Mouse (Mus musculus) G1E (cell line): ENCODE data around the gene Sap25.

Experiments
- CTCF ChIP-seq: IDR thresholded peaks from 2 replicates; pipeline ENCODE4 v1.5.1; 2012; ENCODE audit warnings: low read depth, low read length, inconsistent platforms, mixed read lengths
- GATA1 ChIP-seq: IDR thresholded peaks from 2 replicates; pipeline ENCODE4 v1.6.1; 2012; ENCODE audit warnings: borderline replicate concordance, low read length, inconsistent platforms, mixed read lengths
- POLR2AphosphoS5 ChIP-seq: IDR thresholded peaks from 2 replicates; pipeline ENCODE4 v1.6.1; 2012; ENCODE audit warnings: low read depth, low read length, inconsistent platforms; ENCODE audit not compliant: insufficient replicate concordance
- TAL1 ChIP-seq: conservative IDR thresholded peaks from 2 replicates; pipeline ENCODE4 v1.6.1; 2012; ENCODE audit warnings: low read depth, low read length, inconsistent platforms, mixed read lengths

GRCm38 (mm10) chr5:137633397-137634084 lies 7.6 kb upstream of the Sap25 start:
- no peak for TF ChIP-seq TAL1
- TF ChIP-seq CTCF, result no peak
- no peak for TF ChIP-seq GATA1
- TF ChIP-seq POLR2AphosphoS5, result no peak
